Mouse (Mus musculus) adrenal gland, adult 18-20 months (tissue): Measurements from ENCODE around the gene Ksr1. TPM values are rescaled to one million over a fixed set of nuclear protein-coding genes. Genes with fewer than 3 reads are reported as not detected.

ENCODE experiments used
- DNase-seq, 2 experiments: peaks; one replicate each; pipeline ENCODE4 v3.0.0; 2021 to 2022; ENCODE audit warnings: low spot score in 2 of 2
- total RNA-seq, 2 experiments: library from RNA; stranded (reverse); gene quantifications; 1 replicate in 1 of 2; 2 replicates in 1 of 2; pipeline ENCODE4 v1.2.3; 2021

Ksr1 gene
- total RNA-seq, 2 experiments from 2014 or later, result 6.7 to 7.4 TPM

- DNase-seq, result no peak
Measured at GRCm38 (mm10) chr11:79069453-79070153, 76.6 kb downstream of the Ksr1 start.

DNA sequence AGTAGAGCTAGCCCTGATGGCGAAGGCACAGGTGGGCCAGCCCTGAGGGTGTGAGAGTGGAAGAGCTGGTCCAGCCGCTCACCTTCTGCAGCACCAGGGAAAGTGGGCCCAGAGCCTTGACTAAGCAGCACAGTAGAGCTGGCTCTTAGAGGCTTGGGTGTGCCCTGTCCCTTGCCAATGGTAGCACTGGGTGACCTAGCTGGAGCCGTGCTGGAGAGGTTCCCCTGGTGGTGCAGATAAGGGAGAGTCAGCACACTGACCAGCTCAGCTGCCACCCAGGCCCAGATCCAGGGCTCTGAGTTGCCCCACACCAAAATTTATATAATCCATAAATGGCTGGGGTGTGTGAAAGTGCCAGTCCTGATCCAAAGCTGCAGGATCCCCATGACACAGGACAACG is 79.0 kb downstream of the Ksr1 start:
- no peak for DNase-seq

DNA sequence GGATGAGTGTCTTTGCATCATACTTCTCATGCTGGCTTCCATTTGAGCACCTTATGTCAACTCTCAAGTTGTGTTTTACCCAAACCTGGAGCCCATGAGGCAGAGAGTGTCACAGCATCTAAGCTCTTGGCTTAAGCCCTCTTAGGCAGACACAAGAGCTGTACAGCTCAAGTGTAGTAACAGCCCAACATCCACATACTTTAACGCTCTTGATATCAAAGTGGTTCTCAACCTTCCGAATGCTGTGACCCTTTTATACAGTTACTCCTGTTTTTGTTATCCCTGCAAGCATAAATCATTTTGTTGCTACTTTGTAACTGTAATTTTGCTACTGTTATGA is 80.0 kb downstream of the Ksr1 start:
- DNase-seq, result no peak

DNA sequence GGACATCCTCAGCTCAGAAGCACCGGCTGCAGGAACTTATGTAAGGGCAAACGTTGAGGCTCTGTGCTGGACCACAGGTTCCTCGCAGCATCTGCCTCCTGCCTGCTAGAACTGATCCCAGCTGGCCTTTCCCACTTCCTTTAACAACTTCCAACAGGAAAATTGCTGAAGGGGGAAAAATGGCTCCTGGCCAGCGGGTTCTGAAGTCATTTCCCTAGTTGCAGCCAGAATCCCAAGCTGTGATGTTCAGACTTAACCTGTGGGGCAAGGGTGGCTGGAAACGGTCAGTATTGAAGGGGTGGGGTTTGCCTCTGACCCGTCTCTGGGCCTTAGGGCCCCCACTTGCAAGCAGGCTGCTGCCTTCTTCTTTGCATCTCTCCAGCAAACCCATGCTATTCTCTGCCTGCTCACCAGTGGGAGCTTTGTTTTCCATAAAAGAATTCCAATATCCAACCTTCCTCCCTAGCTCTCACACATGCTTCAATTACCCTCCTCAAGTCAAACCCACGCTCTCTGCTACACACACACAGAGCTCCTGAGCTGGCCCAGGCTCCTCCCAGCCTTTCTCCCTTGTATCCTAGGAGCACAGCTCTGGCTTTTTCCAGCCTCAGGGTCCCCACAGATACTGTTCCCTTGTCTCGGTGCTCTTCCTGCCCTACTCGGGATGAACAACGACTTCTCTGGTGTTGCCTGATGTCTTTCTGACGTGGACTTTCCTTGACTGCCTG is 80.6 kb downstream of the Ksr1 start:
- DNase-seq, result no peak

DNA sequence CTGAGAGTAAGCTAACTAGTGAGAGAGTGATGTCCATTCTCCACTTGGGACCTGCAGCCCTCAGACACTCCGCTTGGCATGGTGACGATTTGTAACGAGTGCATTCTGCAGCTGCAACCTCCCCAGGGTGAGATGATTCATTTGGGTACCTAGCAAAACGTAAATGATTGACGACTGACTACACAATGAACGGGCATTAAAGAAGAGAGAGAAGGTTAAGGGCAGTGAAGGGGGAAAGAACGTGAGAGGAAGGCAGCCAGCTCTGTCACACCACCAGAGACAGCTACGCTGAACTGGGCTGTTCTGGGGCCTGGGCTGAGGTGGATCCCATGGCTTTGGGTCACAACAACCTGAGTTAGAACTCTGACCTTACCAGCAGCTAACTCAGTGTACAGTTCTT is 81.9 kb downstream of the Ksr1 start:
- DNase-seq, result no peak

DNA sequence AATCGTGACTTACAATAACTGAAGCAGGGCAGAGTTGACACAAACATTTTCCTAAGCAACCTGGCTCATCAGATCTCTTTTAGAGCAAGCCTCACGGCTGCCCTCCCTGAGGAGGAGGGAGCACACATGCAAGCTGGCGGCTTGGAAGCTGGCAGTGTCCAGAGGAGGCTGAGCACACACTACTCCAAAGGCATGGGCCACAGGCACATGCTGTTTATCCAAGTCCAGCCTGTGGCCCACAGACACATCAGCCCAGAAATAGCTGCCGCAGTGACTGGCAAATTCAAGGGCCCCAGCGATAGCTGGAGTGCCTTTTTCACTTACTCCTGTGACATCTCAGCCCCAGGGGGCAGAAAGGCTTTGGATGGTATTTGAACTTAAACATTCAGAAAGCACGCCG is 82.6 kb downstream of the Ksr1 start:
- DNase-seq, result no peak

DNA sequence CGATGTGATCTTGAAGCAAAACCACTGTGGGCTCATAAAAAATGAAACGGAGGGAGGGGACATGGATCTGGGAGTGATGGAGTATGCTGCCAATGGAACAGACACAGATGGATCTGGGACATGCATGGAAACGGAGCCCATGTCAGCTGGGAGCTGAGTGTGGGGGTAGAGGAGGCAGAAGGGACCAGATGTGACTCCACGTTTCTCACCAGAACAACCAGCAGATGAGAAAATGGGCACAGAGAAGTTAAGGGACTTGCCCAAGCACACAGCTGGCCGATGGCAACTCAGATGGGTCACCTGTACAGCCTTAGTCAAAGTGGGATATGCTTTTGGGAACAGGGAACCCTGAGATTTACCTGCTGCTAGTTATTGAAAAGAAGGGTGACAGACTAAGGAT is 83.3 kb downstream of the Ksr1 start:
- DNase-seq, result no peak

GRCm38 (mm10) chr11:79061839-79062238 is 84.4 kb downstream of the Ksr1 start:
- DNase-seq, result no peak

- DNase-seq, result no peak
Measured at GRCm38 (mm10) chr11:79059850-79060249, 86.4 kb downstream of the Ksr1 start.

DNA sequence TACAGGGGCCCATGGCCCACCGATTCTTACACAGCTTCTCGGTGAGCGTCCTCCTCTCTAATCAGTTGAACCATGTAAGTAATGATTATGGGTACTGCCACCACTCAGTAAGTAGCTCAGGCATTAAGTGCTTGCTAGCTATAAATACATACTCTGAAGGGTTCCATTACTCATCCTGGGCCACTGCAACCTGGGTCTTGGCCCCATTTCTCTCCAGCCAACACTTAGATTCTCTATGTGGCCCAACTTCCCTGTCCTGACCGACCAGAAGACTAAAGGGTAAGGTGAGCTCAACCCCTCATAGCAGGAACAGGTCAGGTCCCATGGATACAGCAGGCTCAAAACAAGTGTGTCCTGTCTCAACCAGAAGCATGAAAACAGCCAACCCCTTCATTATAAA is 87.1 kb downstream of the Ksr1 start:
- no peak for DNase-seq

DNA sequence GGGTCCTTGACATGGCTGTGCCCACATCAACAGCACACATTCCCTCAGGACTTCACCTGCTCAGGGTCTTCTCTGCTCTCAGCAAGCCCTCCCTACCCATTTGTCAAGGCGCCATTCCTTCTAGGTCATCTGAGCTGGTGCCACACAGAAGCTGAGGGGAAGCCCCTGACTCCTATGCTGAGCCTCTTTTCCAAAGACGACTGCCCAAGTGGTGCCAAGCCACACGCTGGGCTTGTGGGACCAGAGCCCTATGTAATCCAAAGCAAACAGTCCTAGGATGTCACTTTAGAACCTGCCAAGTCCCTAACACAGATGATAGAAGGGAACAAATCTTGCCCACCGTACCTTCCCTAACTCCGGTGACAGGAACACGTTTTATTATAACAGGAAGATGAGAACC is 87.6 kb downstream of the Ksr1 start:
- DNase-seq, result no peak

- no peak for DNase-seq
Measured at GRCm38 (mm10) chr11:79057809-79058208, 88.4 kb downstream of the Ksr1 start.

GRCm38 (mm10) chr11:79056891-79057290 is 89.3 kb downstream of the Ksr1 start:
- no peak for DNase-seq

GRCm38 (mm10) chr11:79056027-79056426 is 90.2 kb downstream of the Ksr1 start:
- no peak for DNase-seq

GRCm38 (mm10) chr11:79055161-79055560 is 91.0 kb downstream of the Ksr1 start:
- DNase-seq, result no peak

GRCm38 (mm10) chr11:79054161-79055152 is 91.8 kb downstream of the Ksr1 start:
- no peak for DNase-seq

DNA sequence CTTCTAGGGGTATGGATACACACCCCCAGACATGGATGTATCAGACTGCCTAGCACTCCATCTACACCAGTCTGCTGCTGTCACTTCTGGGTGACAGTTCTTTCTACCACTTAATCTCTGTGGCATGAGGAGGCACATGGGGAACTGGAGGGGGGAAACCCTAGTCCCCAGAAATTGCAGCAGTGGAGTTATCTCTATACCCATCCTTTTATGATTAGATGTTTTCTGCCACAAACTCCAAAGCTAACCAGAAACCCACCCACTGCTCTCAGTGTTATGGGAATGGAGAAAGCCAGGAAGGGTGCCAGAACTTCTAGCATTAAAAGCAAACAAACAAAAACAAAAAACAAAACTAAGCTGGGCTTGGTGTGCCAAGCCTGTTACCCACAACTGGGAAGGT is 92.8 kb downstream of the Ksr1 start:
- no peak for DNase-seq

GRCm38 (mm10) chr11:79052769-79053168 is 93.4 kb downstream of the Ksr1 start:
- DNase-seq, result no peak

- DNase-seq, result no peak
Measured at GRCm38 (mm10) chr11:79051522-79051921, 94.7 kb downstream of the Ksr1 start.

DNA sequence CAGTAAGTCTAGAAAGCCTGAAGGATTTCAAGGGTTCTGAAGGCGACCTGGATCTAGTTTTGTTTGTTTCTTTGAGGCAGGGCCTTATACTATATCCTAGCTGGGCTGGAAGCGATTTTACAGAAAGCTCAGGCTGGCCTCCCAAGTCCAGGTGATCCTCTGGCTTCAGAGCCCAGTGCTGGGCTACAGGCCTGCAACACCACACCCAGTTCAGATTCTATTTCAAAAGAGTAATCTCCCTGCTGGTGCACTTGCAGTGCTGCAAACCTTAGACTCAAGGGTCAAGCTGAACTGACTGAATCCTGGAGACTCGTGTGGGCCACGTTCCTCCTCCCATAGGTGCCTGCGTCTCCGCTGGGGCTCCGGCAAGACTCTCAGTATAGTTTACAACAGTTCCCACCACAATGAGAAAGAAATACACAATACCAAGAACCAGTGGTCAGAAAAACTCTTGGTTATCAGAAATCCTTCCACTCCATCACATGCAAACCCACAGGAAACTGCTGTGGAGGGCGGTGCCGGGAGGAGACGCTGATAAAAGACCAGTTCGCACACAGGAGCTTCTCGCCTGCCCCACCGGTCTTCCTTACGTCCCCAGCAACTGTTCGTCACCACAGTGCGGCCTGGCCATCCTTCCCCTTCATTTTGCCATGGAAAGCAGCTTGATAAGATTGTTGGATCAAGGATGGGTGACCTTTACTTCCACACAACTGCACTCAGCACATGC is 95.3 kb downstream of the Ksr1 start:
- DNase-seq, result no peak

GRCm38 (mm10) chr11:79048906-79049305 is 97.3 kb downstream of the Ksr1 start:
- DNase-seq, result no peak
